Mouse (Mus musculus): ENCODE data around the gene Edaradd. TPM values are rescaled to one million over a fixed set of nuclear protein-coding genes. Genes with fewer than 3 reads are reported as not detected.

Gene Edaradd
- total and polyA plus RNA-seq, 3 experiments: 0.05 to 0.09 (median 0.08) TPM

- no peak for DNase-seq
- no peak for TF ChIP-seq CTCF (IDR thresholded peaks at IDR 0.05)
- TF ChIP-seq EP300 (IDR thresholded peaks at IDR 0.05; ENCODE audit: insufficient read depth, low read depth, low read length): no peak
- TF ChIP-seq POLR2A (IDR thresholded peaks at IDR 0.05; ENCODE audit: insufficient read depth, low read depth, low read length): no peak
- Histone ChIP-seq H3K27me3 (ENCODE audit: control insufficient read depth, insufficient read depth, low read length) (no peaks in the 10 kb centered on the region), H3K9ac (ENCODE audit: low read depth, low read length) (no peak overlapping the region), H3K4me1 (ENCODE audit: control insufficient read depth, insufficient read depth, low read length) (no peaks in the 10 kb centered on the region), H3K27ac (no peak overlapping the region), H3K4me3 (no peak overlapping the region), H3K79me2 (replicated peaks; ENCODE audit: control insufficient read depth, insufficient read depth, low read length) (no peaks in the 10 kb centered on the region), H3K36me3 (ENCODE audit: control insufficient read depth, insufficient read depth, low read length) (no peaks in the 10 kb centered on the region)
- intact Hi-C loops (cut with DNase I): no loop called here
- WGBS: 69% methylated on average over 4 of the region's 4 CpGs
Measured at GRCm38 (mm10) chr13:12525678-12526077, 5.4 kb upstream of the Edaradd start.

- intact Hi-C loops (cut with DNase I): no loop called here
- no peak for TF ChIP-seq EP300 (IDR thresholded peaks at IDR 0.05; ENCODE audit: insufficient read depth, low read depth, low read length)
- H3K9ac ChIP-seq (ENCODE audit: low read depth, low read length): no peak overlapping the region
- H3K27me3 ChIP-seq (ENCODE audit: control insufficient read depth, insufficient read depth, low read length): 0 out of 2 replicates have a peak, but pooled peaks cover 3% of the 10 kb centered on the region
- H3K27ac ChIP-seq: no peak overlapping the region
- no peaks in the 10 kb centered on the region for H3K79me2 ChIP-seq (replicated peaks; ENCODE audit: control insufficient read depth, insufficient read depth, low read length)
- no peak for DNase-seq
- no peak overlapping the region for H3K4me3 ChIP-seq
- no peaks in the 10 kb centered on the region for H3K36me3 ChIP-seq (ENCODE audit: control insufficient read depth, insufficient read depth, low read length)
- no peaks in the 10 kb centered on the region for H3K4me1 ChIP-seq (ENCODE audit: control insufficient read depth, insufficient read depth, low read length)
Measured at GRCm38 (mm10) chr13:12522346-12522745, 2.1 kb upstream of the Edaradd start.

- no peaks in the 10 kb centered on the region for H3K36me3 ChIP-seq (ENCODE audit: control insufficient read depth, insufficient read depth, low read length)
- no peak for DNase-seq
- H3K4me3 ChIP-seq: peak overlapping the region; percentile 14; the same call in 1 of the 2 replicates
- H3K79me2 ChIP-seq (replicated peaks; ENCODE audit: control insufficient read depth, insufficient read depth, low read length): no peaks in the 10 kb centered on the region
- intact Hi-C loops (cut with DNase I): no loop called here
- WGBS: 7% methylated on average over 18 of the region's 18 CpGs
- no peak for TF ChIP-seq CTCF (IDR thresholded peaks at IDR 0.05)
- TF ChIP-seq POLR2A (IDR thresholded peaks at IDR 0.05; ENCODE audit: insufficient read depth, low read depth, low read length): no peak
- no peak for TF ChIP-seq EP300 (IDR thresholded peaks at IDR 0.05; ENCODE audit: insufficient read depth, low read depth, low read length)
- no peak overlapping the region for H3K9ac ChIP-seq (ENCODE audit: low read depth, low read length)
- no peaks in the 10 kb centered on the region for H3K4me1 ChIP-seq (ENCODE audit: control insufficient read depth, insufficient read depth, low read length)
- 0 out of 2 replicates have a peak, but pooled peaks cover 3% of the 10 kb centered on the region for H3K27me3 ChIP-seq (ENCODE audit: control insufficient read depth, insufficient read depth, low read length)
- no peak overlapping the region for H3K27ac ChIP-seq
Measured at GRCm38 (mm10) chr13:12519371-12519770, 867 bp downstream of the Edaradd start.

- no peak for TF ChIP-seq EP300 (IDR thresholded peaks at IDR 0.05; ENCODE audit: insufficient read depth, low read depth, low read length)
- TF ChIP-seq CTCF (IDR thresholded peaks at IDR 0.05): no peak
- TF ChIP-seq POLR2A (IDR thresholded peaks at IDR 0.05; ENCODE audit: insufficient read depth, low read depth, low read length): no peak
- Histone ChIP-seq H3K36me3 (ENCODE audit: control insufficient read depth, insufficient read depth, low read length) (no peaks in the 10 kb centered on the region), H3K27ac (no peak overlapping the region), H3K79me2 (replicated peaks; ENCODE audit: control insufficient read depth, insufficient read depth, low read length) (no peaks in the 10 kb centered on the region), H3K4me1 (ENCODE audit: control insufficient read depth, insufficient read depth, low read length) (no peaks in the 10 kb centered on the region), H3K4me3 (no peak overlapping the region), H3K27me3 (ENCODE audit: control insufficient read depth, insufficient read depth, low read length) (no peaks in the 10 kb centered on the region), H3K9ac (ENCODE audit: low read depth, low read length) (no peak overlapping the region)
- no peak for DNase-seq
- intact Hi-C loops (cut with DNase I): no loop called here
- 73% methylated on average over 9 of the region's 9 CpGs for WGBS
Measured at GRCm38 (mm10) chr13:12511189-12511965, 8.9 kb downstream of the Edaradd start.

GRCm38 (mm10) chr13:12510032-12510431 is 10.2 kb downstream of the Edaradd start:
- intact Hi-C loops (cut with DNase I): no loop called here
- no peaks in the 10 kb centered on the region for H3K36me3 ChIP-seq (ENCODE audit: control insufficient read depth, insufficient read depth, low read length)
- H3K27me3 ChIP-seq (ENCODE audit: control insufficient read depth, insufficient read depth, low read length): no peaks in the 10 kb centered on the region
- whole genome bisulfite sequencing: 75% methylated on average over 6 of the region's 6 CpGs
- no peak overlapping the region for H3K4me3 ChIP-seq
- no peak overlapping the region for H3K9ac ChIP-seq (ENCODE audit: low read depth, low read length)
- no peaks in the 10 kb centered on the region for H3K79me2 ChIP-seq (replicated peaks; ENCODE audit: control insufficient read depth, insufficient read depth, low read length)
- H3K4me1 ChIP-seq (ENCODE audit: control insufficient read depth, insufficient read depth, low read length): no peaks in the 10 kb centered on the region
- TF ChIP-seq CTCF (IDR thresholded peaks at IDR 0.05) (no peak), EP300 (IDR thresholded peaks at IDR 0.05; ENCODE audit: insufficient read depth, low read depth, low read length) (no peak), POLR2A (IDR thresholded peaks at IDR 0.05; ENCODE audit: insufficient read depth, low read depth, low read length) (no peak)
- no peak overlapping the region for H3K27ac ChIP-seq
- no peak for DNase-seq

DNA sequence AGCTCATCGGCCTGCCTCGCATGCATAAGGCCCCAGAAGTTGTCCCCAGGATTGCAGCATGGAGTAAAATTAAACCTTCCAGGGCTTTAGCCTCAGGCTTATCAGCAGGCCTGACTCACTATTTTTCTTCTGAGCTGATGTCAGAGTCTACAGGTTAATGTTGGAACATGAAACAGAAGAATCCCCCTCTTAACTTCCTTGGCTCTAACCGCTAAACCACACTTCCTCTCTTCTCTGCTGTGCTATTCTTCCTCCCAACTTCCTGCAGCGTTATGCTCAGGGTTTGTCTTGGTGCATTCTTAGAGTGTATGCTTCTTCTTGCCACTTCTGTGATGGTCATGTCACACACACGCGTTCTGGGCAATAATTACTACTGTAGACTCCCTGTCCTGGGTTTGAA is 12.8 kb downstream of the Edaradd start:
- Histone ChIP-seq H3K79me2 (replicated peaks; ENCODE audit: control insufficient read depth, insufficient read depth, low read length) (no peaks in the 10 kb centered on the region), H3K4me1 (ENCODE audit: control insufficient read depth, insufficient read depth, low read length) (no peaks in the 10 kb centered on the region), H3K9ac (ENCODE audit: low read depth, low read length) (no peak overlapping the region), H3K27me3 (ENCODE audit: control insufficient read depth, insufficient read depth, low read length) (no peaks in the 10 kb centered on the region), H3K27ac (no peak overlapping the region), H3K4me3 (no peak overlapping the region), H3K36me3 (ENCODE audit: control insufficient read depth, insufficient read depth, low read length) (no peaks in the 10 kb centered on the region)
- intact Hi-C loops (cut with DNase I): no loop called here
- TF ChIP-seq CTCF (IDR thresholded peaks at IDR 0.05) (no peak), POLR2A (IDR thresholded peaks at IDR 0.05; ENCODE audit: insufficient read depth, low read depth, low read length) (no peak), EP300 (IDR thresholded peaks at IDR 0.05; ENCODE audit: insufficient read depth, low read depth, low read length) (no peak)
- no peak for DNase-seq
- 82% methylated on average over 6 of the region's 6 CpGs for WGBS

All from heart, adult 2 months (tissue).